Mouse (Mus musculus) megakaryocyte progenitor cell, adult 5-6 weeks (primary cell): ENCODE measurements at regions not wholly inside any gene's neighbourhood (a gene's known extent, or its start where the extent isn't known, plus 50 kb on each side); places are given as distances from the start of the nearest gene placed in this dataset.

Experiments
- ATAC-seq: replicated peaks from 2 replicates; pipeline ENCODE4 v1.8.0; 2016; ENCODE audit warnings: mild to moderate bottlenecking, moderate TSS enrichment, inconsistent platforms; ENCODE audit not compliant: poor library complexity

DNA sequence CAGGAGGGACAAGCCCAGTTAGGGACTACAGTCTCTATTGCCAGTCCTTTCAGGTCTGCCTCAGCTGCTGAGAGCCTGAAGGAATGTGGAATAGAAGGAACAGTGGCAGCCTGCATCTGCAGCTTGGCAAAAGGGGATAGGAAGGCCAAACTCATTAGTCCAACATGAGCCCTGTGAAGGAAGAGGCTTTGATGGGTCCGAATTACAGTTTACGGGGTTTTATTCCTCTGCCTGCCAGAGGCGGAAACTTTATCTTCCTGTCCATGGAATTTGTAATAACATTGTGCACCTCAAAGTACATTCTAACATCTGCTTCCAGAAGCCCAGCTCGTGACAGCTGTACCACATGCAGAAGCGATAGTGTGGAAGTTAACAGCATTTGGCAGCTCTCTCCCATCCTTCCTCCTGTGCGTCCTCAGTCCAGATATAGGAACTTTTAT lies 530.9 kb downstream of the Ptprc start:
- ATAC-seq, result no peak

DNA sequence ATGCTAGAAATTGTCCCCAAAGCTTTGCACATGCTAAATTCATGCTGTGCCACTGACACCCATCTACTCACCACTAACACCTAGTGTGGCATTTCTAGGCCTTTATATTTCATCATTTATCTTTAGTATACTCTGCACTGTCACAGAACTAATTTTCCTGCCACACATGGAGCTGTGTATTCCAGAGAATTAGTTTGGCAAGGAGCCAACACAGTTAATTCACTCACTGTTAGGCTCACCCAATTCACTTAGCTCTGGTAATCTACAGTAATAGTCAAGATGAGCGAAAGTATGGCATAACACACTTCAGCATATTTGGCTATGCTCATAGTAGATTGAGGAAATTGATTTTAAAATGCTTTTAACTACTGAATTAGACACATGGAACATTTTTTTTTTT lies 532.0 kb downstream of the Ptprc start:
- no peak for ATAC-seq

DNA sequence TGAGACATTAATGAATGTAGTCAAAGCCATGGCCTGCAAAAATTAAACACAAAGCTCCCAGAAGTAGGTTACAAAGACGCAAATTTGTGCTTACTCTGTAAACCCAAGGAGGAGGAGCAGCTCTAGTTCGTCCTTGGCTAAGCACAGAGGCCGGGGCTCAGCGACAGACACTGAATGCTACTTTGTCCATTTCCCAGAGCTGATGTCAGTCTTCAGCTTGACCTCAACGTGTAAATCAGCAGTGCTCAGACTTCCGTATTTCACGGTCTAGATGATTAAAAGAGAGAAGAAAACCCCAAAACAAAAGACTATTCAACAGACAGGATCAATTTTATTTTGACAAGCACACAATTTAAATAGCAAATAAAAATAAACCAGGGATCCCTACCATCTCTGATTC lies 534.7 kb downstream of the Ptprc start:
- no peak for ATAC-seq

DNA sequence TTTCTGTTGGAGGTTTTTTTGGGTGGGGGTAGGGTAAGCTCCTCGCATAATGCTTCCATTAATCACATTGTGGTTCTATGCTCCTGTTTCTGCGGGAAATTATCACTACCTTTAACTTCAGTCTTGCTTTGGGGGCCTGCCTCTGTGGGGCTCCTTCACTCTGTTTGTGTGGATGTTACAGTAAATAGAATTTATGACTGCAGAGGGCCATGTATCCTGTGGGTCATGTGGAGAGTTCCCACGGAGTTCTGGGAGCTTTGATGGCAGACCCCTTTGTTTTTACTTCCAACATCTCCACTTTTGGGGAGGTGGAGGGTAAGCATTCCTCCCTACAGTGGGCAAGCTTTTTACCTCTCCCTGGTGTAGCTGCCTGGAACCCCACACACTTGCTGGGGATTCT lies 538.6 kb downstream of the Ptprc start:
- ATAC-seq, result no peak

DNA sequence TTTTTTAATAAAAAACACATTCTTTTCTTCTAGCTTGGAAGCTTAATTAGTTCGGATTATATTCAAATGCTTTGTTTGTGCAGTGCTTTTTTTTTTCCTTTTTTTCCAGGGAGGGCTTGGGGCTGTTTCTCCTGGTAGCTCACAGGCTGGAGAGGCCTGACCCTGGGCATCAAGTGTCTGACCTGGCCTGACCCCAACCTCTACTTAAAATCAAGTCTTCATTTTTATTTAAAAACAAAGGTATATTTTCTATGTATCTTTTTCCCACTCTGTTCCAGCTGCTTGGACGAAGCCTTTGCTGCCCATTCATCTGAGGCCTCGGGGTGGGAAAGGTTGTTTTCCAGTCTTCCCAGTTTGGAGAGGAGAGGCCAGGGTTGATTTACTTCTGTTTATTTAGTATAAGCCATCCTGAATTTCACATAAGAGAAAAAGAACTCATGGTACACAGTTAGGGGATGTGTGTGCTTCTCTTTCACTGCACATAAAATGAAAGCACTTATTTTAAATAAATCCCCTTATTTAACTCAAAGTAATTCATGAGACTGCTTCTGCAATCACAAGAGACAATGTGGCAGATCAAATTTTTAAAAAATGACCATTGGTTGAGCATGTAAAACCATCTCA lies 539.1 kb downstream of the Ptprc start:
- ATAC-seq, result no peak

DNA sequence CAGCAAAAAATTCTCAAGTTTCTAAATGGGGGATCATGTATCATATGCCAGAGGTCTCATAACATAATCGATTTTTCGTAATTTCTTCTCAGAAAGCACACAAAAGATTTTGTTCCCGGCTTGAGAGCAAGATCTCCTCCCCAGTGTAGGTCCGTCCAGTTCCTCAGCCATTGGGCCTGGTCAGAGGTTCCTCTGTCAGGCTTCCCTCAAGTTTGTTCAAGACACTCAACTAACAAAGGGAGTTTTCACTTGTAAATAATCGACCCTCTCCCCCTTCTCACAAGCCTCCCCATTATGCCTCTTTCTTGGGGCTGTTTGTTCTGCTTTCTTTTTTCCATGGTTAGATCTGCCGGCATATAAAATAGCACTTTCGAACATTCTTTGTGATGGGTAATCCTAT lies 539.7 kb downstream of the Ptprc start:
- ATAC-seq, result no peak

DNA sequence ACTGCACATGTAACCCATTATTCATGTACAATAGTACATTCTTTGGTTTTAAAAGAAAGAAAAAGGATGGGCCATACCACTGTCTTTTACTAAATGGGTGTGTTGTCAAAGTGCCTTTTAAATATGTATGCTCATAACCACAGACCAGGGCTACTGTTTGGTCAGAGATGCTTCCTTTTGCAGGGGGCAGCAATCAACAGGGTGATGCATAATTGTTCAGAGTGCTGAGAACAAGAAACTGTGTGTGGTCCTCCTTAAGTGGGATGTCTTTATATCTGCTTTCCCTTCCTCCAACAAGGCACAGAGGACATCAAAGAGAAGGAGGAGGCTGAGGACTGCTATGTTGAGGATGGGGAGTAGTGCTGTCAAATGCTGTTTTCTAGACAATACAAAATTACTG lies 544.0 kb downstream of the Ptprc start:
- ATAC-seq, result no peak

DNA sequence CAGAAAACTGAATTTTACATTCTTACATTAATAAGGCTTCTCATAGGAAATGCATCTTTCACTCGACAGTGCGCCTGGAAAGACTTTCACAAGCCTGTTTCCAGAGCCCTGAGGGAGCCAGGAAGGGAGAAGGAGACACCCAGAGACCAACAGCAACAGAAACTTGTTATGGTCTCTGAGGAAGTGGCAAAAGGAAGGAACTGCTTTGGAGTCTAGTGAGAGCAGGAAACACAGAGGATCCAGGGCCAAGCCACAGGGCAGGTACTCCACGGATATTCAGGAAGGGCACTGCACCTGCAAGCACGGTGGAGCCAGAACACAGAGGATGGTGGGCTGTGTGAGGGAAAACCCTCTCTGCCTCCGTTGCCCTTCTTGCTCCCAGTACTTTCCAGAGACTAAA lies 554.8 kb downstream of the Ptprc start:
- ATAC-seq, result peak; percentile 76

DNA sequence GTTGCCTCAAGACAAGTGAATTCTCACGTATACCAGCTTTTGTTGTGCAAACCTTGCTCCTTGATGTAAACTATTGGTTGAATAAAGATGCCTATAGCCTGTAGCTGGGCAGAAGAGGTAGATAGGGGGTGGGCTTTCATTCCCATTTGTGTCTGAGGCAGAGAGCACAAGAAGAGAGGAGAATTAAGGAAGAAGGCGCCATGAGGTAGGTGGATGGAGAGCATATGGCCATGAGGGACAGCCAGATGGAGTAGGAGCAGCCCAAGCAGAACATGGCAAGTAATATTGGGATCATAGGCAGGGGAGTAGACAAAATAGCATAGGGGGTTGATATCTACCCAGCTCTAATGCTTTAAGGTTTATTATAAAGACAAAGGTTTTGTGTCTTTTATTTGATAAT lies 557.3 kb downstream of the Ptprc start:
- ATAC-seq, result no peak

DNA sequence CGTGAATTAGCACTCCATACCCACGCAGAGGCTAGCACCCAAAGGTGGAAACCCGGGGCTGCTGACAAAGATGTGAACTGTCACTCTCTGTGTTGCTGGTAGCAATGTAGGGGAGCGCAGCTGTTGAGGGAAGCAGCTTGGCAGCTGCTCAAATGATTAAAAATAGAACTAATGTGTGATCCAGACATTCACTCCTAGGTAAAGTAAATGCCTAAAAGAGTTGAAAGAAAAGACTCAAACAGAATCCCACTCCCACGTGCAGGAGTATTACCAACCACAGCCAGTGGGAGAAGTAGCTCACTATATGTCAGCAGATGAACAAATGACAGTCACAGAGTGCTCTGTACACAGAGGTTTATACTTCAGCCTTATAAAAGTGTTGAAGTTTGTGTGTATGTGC lies 558.0 kb downstream of the Ptprc start:
- ATAC-seq, result no peak

DNA sequence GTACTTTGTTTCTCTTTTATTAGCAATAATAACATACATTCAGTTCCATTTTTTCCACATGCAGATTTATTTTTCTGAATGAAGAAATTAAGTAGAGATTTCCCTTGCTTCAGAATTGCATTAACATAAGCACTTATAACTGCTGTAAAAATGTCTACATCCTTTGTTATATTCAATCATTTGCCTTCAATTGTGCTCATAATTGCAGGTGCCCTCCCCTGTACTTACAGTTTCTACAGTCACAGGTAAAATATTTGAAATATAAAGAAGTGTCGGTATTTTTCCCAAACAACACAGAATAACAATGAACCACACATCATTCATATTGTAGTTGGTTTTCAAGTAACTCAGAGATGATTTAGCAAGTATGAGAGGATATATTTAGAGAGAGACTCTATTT lies 568.8 kb downstream of the Ptprc start:
- ATAC-seq, result no peak

DNA sequence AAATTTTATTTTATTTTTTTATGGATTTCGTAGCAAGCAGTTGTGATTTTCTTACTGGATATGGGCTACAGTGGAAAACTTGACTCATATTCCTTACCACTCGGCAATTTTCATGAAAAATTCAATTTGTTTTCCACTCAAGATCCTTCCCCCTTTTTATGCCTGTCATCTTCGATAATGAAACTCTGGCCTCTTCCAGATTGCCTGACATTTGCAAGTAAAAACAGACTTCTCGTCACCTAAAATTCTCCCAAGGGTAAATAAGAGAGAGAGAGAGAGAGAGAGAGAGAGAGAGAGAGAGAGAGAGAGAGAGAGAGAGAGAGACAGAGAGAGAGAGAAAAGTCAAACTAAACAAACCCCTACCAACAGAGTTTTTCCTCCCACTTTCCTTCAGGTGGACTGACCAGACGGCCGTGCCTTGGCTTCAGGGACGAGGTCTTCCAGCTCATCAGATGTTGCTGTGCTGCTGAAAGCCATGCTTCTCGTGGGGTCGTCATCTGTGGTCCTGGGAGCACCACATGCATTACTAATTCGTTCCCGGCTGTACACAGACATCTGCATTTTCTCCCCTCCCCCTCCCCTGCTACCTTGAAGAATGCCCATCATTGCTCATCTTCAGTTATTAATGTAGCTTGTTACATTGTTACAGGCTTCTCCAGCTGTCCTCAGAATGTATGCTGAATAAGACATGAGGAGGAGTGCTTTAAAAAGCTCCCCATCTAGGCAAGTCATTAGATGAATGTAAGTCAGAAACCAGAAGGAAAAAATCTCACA lies 569.4 kb downstream of the Ptprc start:
- ATAC-seq, result no peak

DNA sequence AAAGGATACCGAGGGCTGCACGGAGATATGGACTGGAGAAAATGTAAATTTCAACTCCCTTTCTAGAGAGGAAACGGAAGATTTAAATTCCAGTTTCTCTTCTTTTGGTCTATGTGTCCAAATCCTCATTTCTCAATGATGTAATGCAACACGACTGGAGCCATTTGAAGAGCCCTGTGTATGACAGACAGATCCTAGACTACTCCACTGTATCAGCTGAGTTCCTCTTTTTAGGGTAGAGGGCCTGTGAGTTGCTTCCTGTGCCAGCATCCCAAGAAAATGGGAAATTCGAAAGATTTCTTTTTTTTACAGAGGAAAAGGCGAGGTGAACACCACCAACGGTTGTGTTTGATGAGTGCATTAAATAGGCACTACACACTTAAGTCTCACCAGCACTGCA lies 581.8 kb downstream of the Ptprc start:
- ATAC-seq, result peak; percentile 91

DNA sequence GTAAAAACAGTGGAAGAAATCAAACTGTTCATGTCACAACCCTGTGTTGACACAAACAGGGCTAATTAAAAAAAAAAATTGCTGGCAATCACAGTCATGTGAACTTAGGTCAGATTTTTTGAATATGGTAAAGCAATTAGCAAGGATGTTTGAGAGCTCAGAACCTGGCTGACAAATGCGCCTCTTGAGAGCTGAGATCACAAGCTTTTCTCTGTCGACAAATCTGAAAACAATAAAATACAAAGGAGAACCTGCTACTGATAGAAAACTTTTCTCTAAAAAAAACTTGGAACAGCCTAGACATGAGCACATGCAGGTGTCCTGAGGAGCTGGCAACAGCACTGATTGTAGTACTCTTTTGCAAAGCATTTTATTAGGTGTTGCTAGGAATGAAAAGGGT lies 583.6 kb downstream of the Ptprc start:
- ATAC-seq, result no peak

DNA sequence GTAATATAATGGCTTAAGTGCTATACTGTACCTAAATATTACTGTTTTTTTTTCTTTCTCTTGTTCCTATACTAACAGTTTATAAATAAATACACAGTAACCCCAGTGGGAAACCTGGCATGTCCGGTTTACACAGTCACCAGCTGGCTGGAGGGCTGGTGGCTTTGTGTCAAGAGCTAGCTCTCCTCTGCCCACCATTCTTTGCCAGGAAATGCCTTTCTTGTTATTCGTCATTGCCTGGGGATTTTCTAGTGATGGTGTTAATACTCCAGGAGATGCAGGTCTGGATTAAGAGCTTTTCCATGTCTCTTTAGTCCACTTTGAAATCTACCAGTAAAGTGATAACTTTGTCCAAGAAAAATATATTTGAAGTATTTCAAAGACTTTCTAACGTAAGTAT lies 584.2 kb downstream of the Ptprc start:
- no peak for ATAC-seq

DNA sequence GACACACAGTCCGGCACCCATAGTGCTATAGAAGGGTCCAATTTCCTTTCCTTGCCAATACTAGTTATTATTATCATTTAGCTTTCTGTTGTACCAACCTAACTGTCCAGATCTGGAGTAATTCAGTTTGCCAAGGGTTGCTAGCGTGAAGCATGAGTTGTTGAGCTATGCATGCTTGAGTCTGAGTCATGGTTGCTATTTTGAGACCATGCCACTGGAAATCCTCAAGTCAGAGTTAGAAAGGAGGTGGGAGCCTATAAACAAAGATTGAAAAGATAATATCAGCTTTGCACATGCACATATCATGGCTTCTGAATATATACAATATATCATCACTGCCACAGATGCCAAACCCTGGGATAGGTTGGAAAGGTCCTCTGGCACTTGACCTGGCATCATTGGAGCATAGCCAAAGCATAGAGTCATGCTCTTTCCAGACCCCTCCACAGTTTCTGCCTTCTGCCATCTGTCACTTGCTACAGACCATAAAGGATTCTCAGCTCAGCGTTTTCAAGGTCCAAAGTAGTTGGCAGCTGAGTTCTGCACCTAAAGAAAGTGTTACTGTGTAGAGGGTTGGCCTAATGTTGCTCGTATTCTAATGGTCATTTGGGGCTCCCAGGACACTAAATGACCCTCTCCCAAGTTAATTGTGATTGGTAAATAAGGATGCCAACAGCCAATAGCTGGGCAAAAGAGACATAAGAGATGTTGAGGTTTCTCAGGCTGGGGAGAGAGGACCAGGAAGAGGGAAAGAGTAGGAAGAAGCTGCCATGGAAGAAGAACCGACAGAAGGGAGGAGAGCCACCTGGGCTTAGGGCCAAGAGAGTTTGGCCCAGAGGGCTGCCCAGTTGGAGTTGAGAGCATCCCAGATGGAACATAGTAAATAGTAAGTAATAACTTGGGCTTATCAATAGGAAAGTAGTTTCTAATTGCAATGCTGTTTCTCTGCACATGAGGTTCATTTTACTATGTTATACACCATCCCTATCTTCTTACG lies 586.9 kb downstream of the Ptprc start:
- ATAC-seq, result no peak

DNA sequence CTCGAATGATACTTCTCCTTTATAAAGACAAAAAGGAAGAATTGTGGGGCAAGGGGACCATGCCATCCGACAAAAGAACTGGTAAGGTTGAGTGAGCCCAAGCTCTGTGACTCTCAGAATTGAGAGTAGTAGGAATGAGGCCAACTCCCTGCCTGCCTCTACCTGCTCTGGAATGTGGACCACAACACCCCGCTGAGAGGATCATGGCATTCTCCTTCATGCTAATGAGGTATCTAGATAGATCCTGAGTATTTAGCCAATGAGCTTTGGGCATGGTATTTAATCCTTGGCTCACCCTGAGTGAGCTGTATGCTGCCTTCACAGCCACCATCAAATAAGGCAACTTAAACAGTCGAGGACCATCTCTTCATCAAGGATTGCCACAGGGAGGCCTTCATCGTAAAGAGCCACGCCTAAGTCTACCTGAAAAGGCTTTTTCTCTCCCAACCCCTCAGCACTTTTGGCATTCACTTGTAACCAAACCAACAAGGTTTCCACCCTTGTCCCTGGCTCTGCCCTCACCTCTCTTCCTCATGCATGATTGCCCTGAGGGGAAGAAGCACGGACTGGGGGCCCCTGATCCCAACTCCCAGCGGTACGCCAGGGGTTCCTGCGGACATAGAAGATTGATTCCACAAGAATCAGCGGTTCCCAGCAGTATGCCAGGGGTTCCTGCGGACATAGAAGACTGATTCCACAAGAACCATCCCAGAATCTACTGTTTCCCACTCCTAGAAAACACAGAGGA lies 587.9 kb downstream of the Ptprc start:
- ATAC-seq, result no peak

DNA sequence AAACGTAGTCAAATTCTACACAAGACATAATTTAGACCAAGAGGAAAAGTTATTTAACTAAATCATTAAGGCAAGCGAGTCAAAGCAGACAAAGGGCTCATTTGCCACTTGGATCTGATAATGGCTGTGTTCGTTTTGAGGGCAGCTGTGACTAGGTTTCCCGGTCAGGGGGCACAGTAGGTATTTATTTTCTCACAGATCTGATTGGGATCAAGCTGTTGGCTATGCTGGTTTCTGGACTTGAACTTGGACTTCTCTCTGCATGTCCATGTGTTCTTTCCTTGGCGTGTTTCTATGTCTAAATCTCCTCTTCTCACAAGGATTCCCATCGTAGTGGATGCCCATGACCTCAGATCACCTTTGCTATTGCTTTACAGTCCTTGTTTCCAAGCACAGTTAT lies 590.8 kb downstream of the Ptprc start:
- ATAC-seq, result no peak

DNA sequence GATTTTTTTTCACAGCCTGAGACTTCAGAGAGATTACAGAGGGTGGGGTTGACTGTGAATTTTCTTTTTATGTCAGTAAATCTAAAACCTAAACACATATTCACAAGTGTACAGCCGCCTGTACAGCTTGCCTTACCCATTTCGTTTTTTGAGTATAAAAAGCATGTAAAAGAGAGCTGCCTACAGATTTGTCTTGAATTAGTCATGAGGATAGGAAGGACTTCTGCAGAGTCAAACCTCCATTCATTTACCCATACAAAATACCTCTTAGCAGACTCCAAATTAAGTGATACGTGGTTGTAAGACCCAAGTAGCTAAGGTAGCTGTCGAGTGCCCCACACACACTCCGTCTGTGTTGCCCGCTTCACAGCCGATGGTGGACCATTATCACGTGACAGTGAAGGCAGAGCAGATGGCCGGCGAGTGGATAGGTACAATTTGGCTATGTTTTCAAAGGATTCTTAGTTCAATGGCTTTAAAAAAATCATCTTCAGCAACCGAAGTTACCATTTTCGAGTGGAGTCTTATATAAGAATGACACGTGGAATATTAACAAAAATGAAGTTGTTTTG lies 591.3 kb downstream of the Ptprc start:
- no peak for ATAC-seq

DNA sequence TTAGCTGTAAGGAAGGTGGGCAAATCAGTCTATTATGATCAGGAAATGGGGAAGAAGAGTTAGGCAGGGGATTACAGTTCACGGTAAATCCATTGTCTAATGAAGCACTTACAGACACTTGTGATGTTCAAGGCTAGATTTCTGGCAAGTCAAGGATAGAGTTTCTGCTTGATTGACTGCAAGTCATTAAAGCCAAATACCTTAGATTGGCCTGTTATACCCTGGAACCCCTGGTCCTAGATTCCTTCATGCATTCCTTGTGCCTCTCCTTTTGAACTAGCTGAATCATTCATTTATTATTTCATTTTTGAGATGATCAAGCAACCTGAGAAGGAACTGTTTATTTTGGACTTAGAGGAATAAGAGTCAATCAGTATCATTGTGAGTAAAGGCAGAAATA lies 597.9 kb downstream of the Ptprc start:
- no peak for ATAC-seq

DNA sequence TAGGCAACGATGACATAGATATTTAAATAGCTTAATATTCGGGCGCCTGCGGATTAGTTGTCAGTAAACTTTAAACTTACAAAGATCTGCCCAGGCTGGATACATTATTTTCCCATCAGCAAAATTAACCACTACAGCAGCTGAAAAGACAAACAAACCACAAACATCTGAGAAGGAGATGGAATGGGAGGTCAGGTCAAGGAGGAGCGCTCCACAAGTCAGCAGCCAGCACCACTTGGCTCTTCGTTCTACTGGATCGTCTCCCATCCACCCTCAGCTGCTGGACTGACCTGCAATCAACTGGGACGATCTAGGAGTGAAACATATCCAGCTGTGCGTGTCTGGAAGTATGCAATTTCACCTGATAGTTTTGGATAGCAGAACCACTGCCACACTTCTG lies 599.3 kb downstream of the Ptprc start:
- no peak for ATAC-seq
